Mouse (Mus musculus) spleen, postnatal 4 days (tissue): ENCODE measurements at regions not wholly inside any gene's neighbourhood (a gene's known extent, or its start where the extent isn't known, plus 50 kb on each side); places are given as distances from the start of the nearest gene placed in this dataset.

Experiments
- DNase-seq, 2 experiments: peaks; one replicate each; pipeline ENCODE4 v3.0.0; 2022; ENCODE audit warnings: low spot score in 2 of 2

DNA sequence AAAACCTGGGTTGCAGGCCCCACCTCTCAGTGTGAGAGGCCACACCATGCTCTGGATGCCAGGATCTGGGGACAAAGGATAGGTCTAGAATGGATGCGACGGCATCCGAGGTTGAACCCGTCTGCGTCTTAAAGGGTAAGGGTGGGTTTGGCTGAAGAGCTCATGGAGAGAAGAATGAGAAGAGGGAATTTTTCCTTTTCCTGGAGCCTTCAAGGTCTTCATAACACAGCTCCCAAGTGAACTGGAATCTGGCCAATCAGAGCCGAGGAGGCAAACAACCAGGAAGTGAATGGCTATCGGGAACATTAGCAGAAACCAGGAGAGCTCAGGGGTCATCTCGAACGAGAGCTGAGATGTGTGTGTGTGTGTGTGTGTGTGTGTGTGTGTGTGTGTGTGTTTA is 320.1 kb downstream of the Med13l start:
- no peak for DNase-seq

DNA sequence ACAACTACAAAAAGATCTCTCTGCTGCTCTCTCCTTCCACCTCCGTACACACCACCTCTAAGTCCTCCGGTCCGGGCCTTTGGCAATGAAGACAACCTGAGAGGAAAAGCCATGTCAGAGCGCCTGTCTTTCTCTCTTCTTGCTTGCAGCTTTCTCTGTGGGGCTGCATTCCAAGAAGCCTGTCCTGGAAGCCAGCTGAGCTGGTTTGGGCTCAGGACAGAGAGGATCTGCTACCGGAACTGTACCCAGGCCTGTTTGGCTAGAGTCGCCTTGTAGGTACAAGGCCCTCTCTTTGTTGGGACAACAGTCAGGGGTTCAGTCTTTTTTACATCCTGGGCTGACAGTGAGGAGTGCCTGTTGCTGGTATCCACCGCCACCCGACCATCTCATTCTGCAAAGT is 321.4 kb downstream of the Med13l start:
- DNase-seq, result no peak

GRCm38 (mm10) chr5:118888131-118888530 is 327.7 kb downstream of the Med13l start:
- DNase-seq, result no peak

- no peak for DNase-seq
Observed at GRCm38 (mm10) chr5:118891131-118891530, 330.7 kb downstream of the Med13l start.

- no peak for DNase-seq
Observed at GRCm38 (mm10) chr5:118908224-118908623, 347.7 kb downstream of the Med13l start.

- no peak for DNase-seq
Observed at GRCm38 (mm10) chr5:118909756-118910155, 349.3 kb downstream of the Med13l start.

- DNase-seq, result no peak
Observed at GRCm38 (mm10) chr5:118914191-118914750, 353.8 kb downstream of the Med13l start.

DNA sequence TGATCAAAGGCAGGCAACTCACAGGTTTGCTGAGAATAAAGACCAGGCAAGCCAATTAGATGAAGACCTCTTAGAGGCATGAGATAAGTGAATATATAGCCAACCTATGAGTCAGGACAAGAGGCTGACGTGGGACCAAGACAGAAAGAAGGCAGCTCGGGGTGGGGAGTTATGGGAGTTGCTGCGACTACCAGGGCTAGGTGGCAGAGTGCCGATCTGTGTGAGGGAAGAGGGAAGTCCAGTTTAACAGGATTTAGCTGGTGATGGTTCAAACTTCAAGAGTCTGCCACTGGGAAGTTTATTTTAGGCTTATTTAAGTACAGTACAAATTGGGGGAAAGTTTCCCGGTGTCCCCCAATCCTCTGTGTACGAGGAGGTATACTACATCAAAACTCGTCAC is 362.9 kb downstream of the Med13l start:
- DNase-seq, result no peak

- DNase-seq, result no peak
Observed at GRCm38 (mm10) chr5:118929037-118929436, 368.6 kb downstream of the Med13l start.

- no peak for DNase-seq
Observed at GRCm38 (mm10) chr5:118929990-118930501, 369.6 kb downstream of the Med13l start.

- no peak for DNase-seq
Observed at GRCm38 (mm10) chr5:118939336-118940039, 379.0 kb downstream of the Med13l start.

GRCm38 (mm10) chr5:118944256-118944655 is 383.8 kb downstream of the Med13l start:
- no peak for DNase-seq

DNA sequence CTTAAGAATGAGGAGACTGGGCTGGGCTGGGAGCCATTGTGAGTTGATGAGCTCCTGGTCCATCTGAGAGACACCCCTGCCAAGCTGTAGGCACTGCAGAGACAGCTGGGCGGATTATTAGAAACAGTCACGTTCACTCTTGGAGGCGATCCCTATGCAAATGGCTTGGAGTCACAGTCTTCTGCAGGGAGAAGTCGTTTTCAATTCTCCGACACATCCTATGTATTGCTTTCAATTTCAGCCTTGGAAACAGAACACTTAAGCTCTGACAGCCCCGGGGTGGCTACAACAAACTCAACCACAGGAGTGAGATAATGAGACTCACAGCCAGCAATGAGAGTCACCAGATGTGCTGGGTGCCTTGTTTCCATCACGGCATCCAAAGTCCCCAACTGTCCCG is 385.6 kb downstream of the Med13l start:
- DNase-seq, result no peak

DNA sequence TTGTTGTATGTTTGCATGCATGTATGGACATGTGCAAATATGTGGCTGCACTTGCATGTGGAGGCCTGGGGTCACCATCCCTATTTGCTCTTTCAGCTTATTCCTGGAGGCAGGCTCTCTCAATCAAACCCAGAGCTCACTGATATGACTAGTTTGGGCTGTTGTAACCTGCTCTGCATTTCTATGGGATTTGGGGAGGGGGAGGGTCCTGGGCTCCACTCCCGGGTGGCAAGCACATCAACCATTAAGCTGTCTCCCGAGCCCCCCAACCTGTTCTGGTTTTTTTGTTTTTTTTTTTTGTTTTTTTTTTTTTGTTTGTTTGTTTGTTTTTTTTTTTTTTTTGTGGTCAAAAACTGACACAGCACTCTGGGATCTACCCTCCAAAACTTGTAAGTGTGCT is 386.5 kb downstream of the Med13l start:
- no peak for DNase-seq

DNA sequence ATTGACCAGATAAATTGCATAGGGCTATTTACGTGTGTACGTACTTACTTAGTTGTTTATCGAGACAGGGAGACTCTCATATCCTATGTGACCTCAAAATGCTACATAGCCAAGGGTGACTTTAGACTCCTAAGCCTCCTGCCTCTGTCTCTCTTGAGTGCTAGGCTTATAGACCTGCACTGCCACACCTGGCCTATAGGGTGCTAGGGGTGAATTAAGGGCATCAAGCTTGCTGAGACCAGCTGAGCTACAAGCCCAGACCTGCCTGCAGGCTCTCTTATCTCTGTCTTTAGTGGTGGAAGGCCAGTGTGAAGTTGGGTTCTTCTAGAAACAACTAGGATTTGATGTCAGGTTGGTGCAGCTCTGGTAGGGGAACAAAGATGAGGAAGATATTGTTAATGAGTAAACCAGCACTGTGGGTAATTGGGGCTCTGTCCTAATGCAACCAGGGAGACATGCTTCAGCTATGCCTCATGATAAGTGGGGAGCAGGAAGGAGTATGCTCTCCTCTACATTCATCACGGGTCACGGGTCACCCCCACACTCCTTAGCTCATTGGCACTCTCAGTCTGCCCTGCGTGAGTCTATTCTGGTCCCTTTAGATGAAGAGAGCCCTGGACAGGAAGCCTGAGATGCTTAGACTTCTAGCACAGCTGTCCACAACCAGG is 387.8 kb downstream of the Med13l start:
- no peak for DNase-seq

DNA sequence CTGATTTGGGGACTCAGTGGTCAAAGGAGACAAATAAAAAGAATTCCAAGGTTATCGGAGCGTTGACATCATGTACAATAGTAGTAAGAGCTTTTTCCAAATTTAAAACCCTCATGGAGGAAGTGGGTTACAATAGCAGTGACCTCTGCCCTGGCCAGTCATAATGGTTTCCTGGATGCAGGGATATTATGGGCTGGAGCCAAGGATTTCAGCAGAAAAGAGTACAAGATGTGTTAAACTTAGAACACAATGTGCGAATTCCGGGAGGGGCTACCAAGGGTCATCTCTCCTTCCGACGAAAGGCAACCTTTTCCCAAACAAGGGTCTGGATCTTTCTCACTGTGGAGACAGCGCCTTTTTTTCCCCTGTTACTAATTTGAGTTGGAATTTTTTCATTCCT is 390.6 kb downstream of the Med13l start:
- peak in 1 of 2 experiments; percentile 17 for DNase-seq

- DNase-seq, result no peak
Observed at GRCm38 (mm10) chr5:118960521-118961001, 400.1 kb downstream of the Med13l start.

DNA sequence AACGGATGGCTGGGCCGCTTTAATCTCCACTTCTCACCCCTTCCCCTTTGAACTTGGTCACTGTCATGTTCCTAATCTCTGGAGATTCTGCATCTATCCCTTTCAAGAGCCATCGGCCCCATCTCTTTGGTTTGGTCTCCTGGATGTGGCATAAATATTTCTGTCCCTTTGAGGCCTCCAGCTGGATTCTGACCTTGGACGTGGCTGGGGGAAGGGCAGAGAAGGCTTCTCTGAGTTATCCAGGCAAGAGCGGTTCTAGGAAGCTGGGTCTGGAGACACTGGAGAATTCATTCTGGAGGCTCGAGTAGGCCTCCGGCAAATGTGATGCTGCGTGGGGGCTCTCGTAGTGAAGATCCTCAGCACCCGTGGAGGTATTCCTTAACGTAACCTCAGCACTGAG is 400.6 kb downstream of the Med13l start:
- DNase-seq, result no peak

DNA sequence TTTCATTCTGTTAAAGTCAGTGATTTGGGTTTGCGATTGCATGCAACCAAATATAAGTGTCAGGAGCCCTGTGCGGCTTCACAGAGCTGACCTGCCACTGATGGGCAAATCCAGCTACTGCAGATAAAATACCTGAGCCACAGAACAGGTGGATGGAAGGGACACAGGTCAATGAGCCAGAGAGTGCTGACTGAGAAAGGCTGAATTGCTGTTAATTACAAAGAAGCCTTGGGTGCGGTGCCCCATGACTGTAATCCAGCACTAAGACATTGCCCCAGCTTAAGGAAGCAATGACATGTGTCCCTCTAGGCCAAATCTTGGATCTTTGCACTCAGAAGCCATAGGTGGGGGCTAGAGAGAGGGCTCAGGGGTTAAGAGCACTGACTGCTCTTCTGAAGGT is 401.7 kb downstream of the Med13l start:
- no peak for DNase-seq

DNA sequence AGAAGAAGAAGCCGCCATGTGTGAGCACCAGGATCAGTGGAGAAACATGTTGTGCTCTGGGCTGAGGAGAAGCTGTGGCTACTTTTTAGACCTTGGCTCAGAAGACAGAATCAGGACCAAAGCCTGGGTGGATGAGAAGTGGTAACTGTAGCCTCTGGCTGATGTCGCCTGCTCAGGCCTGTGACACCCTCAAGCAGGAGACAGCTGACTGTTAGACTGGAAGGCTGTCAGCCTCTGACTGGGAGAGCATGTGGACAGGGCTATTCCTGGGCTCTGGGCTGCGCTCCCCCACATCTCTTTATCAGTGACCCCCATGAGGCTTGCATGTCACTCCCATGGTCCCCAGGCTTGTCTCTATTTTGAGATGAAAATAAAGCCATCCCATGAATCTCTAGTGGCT is 402.5 kb downstream of the Med13l start:
- DNase-seq, result no peak

GRCm38 (mm10) chr5:118966901-118967300 is 406.4 kb downstream of the Med13l start:
- DNase-seq, result no peak

DNA sequence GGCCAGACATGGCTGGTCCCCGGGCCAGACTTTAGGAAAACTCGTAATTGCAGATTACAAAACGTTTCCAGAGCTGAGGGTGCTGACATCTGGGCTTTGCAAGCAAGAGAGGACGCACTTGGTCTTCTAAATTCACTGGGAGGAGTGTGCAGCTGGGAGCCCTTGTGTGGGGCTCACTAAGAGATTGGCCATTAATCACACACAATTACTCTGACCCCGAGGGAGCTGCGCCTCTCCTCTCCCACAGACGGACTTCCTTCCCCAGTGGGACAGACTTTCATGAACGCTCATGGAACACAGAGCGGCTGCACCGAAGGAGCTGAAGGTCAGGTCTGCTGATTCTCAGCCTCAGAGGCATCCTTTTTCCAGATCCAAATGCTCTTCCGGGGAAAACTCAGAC is 407.2 kb downstream of the Med13l start:
- DNase-seq, result no peak

- DNase-seq, result no peak
Observed at GRCm38 (mm10) chr5:118975147-118975546, 414.7 kb downstream of the Med13l start.
